Mouse (Mus musculus) limb, embryonic 11.5 days (tissue): Measurements from ENCODE around the gene Napsa. TPM values are rescaled to one million over a fixed set of nuclear protein-coding genes. Genes with fewer than 3 reads are reported as not detected.
A peak's percentile ranks its signal among the peaks of the same experiment; 100 is the strongest.

Source experiments
- ATAC-seq: fragments of 200-750 bp; cut with Nextera tagmentation; 2 replicates; pipeline ENCODE4 v1.8.0; 2017; ENCODE audit warnings: low read depth; ENCODE audit not compliant: insufficient number of reproducible peaks, low FRiP score, low TSS enrichment
- DNase-seq: peaks from one replicate; pipeline ENCODE4 v3.0.0-alpha.2; 2015; ENCODE audit warnings: low spot score
- H3K27ac ChIP-seq: fragments of 300-500 bp; sonication (generic); replicated peaks from 2 replicates; pipeline ENCODE4 v1.5.1; 2014; ENCODE audit warnings: low read depth, mild to moderate bottlenecking, low read length
- H3K27me3 ChIP-seq: fragments of 300-500 bp; sonication (generic); 2 replicates; pipeline ENCODE4 v1.6.1; 2014; ENCODE audit warnings: mild to moderate bottlenecking, low read length, mixed read lengths; ENCODE audit not compliant: control insufficient read depth, insufficient read depth
- H3K36me3 ChIP-seq: fragments of 300-500 bp; sonication (generic); 2 replicates; pipeline ENCODE4 v1.6.1; 2014; ENCODE audit warnings: mild to moderate bottlenecking, low read length, moderate library complexity, mixed read lengths; ENCODE audit not compliant: control insufficient read depth, insufficient read depth
- H3K4me1 ChIP-seq: fragments of 300-500 bp; sonication (generic); 2 replicates; pipeline ENCODE4 v1.6.1; 2014; ENCODE audit warnings: low read length, mixed read lengths; ENCODE audit not compliant: control insufficient read depth, insufficient read depth
- H3K4me2 ChIP-seq: fragments of 300-500 bp; sonication (generic); 2 replicates; pipeline ENCODE4 v1.6.1; 2014; ENCODE audit warnings: low read depth, mild to moderate bottlenecking, moderate library complexity; ENCODE audit not compliant: severe bottlenecking
- H3K4me3 ChIP-seq: fragments of 300-500 bp; sonication (generic); 2 replicates; pipeline ENCODE4 v1.5.1; 2014; ENCODE audit warnings: low read depth, low read length
- H3K9ac ChIP-seq: fragments of 300-500 bp; sonication (generic); 2 replicates; pipeline ENCODE4 v1.6.1; 2014; ENCODE audit warnings: mild to moderate bottlenecking, low read length
- H3K9me3 ChIP-seq: fragments of 300-500 bp; sonication (generic); 2 replicates; pipeline ENCODE4 v1.6.1; 2016; ENCODE audit warnings: low read length; ENCODE audit not compliant: control insufficient read depth
- WGBS: fragments of 180-500 bp; shearing (Covaris S2); extraction: QIAGEN DNeasy Blood & Tissue Kit; methylation state at CpG from one replicate; pipeline ENCODE4 v1.1.7; 2014; 5-methylcytosine and 5-hydroxymethylcytosine counted together
- polyA plus RNA-seq: library from polyadenylated mRNA; unstranded; fragments of >200 nt; fragmentation: Nextera tagmentation; extraction: Ambion mirVana; gene quantifications from 2 replicates; pipeline ENCODE4 v1.2.1, GENCODE M21; 2014

Napsa gene
- polyA plus RNA-seq, 1 experiment from 2014 or later = 0.61 TPM

DNA sequence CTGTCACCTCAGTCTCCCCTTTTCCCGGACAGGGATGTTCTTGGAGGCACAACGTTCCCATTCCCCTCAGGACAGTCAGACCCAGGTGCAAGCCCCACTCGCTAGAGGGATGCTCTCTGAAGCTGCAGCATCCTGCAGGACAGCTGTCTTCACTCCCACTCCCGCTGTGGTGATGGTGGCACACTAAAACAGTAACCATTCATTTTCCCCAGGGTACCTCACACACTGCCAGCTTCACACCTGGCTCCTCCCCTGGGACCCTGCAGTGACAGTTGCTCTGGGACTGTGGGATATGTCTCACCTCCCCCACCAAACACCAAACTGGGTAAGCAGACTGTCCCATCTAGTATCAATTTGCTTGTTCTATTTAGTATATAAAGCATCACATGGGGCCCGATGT lies 24.5 kb upstream of the Napsa start:
- H3K4me3 ChIP-seq = peak overlapping the region; percentile 65
- H3K4me2 ChIP-seq = peak overlapping the region; percentile 72
- no peak overlapping the region for H3K27ac ChIP-seq
- peaks cover 7% of the 10 kb centered on the region for H3K4me1 ChIP-seq
- H3K9ac ChIP-seq = peak overlapping the region; percentile 77
- ATAC-seq = no peak
- no peak for DNase-seq
- no peaks in the 10 kb centered on the region for H3K27me3 ChIP-seq
- H3K9me3 ChIP-seq = no peaks in the 10 kb centered on the region
- peaks cover 27% of the 10 kb centered on the region for H3K36me3 ChIP-seq
- 22% methylated on average over 5 of the region's 5 CpGs for WGBS

DNA sequence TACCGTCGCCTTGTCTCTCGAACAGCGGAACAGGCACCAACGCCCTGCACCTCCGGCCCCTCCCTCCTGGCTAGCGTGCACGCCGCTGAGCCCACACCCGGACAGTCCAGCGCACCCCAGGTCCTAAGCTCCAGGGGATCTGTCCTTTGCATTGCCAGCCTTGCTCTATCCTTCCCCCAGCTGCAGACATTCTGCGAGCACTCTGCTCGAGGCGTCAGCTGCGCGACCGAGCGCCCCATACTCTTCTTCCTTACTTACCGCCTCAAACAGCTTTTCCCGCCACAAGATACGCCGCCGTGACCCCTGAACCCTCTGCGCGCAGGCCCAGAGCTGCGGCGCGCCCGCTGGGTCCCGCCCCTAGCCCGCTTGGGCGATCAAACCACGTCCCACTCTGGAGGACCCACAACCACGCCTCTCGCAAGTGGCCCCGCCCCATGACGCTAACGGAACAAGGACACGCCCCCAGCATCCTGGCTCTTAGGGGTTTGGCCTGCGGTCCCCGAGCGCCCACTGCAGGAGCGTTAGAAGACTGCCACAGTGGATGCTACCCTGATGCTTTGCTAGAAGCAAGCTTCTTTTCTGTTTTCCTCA lies 23.6 kb upstream of the Napsa start, which contains the start of gene Pold1:
Pold1 (minus strand) TSS at position 353 of the 591 bp plus-strand sequence.
- under 1% methylated on average over 43 of the region's 43 CpGs for WGBS
- Histone ChIP-seq H3K27ac (no peak within 1 kb of the TSS; the same call in 1 of the 2 replicates), H3K36me3 (peaks cover 21% of the 10 kb centered on the region), H3K4me1 (peaks cover 10% of the 10 kb centered on the region), H3K9ac (peak within 1 kb of the TSS; percentile 77), H3K9me3 (no peaks in the 10 kb centered on the region), H3K4me2 (peak within 1 kb of the TSS; percentile 72), H3K27me3 (no peaks in the 10 kb centered on the region), H3K4me3 (peak within 1 kb of the TSS; percentile 65)
- peak; percentile 92 for ATAC-seq
- DNase-seq = peak; percentile 100

DNA sequence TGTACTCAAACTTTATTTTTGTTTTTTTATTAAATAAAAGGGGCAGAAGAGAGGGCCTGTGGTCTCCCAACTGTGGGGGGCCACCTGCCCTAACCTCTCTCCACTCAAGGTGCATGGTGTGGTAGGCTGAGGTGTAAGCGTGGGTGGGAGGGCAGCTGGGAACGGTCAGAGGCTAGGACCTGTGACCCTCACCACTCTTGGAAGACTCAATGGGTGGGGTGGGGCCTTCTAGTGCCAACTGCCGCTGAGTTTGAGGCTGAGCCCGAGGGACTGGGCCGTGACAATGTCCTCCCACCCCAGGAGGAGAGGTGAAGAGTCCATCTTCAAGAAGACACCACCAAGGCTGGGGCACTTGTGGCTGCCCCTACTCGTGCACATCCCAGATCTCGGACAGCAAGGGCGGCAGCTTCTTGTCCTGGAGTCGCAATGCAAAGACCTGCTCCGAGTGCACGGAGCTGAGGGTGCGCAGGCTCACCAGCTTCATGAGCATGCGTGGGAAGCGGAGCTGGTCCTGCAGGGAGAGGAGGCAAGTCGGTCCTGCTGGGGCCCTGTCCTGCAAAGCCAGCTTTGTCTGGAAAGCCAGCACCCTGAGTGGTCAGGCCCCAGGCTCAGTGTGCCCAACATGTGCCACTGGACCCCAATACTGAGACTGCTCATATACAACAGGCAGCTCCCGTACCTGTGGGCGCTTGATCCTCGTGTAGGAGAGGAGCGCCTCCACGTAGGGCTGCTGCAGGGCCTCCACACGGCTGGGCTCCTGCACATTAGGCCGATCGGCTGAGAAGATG lies 22.4 kb upstream of the Napsa start:
- no peak overlapping the region for H3K27ac ChIP-seq
- H3K9me3 ChIP-seq = no peaks in the 10 kb centered on the region
- H3K4me1 ChIP-seq = peaks cover 10% of the 10 kb centered on the region
- H3K27me3 ChIP-seq = no peaks in the 10 kb centered on the region
- WGBS = 90% methylated on average over 23 of the region's 23 CpGs
- DNase-seq (no peak), ATAC-seq (no peak)
- H3K36me3 ChIP-seq = peaks cover 21% of the 10 kb centered on the region
- H3K9ac ChIP-seq = no peak overlapping the region
- H3K4me2 ChIP-seq = no peak overlapping the region
- no peak overlapping the region for H3K4me3 ChIP-seq

DNA sequence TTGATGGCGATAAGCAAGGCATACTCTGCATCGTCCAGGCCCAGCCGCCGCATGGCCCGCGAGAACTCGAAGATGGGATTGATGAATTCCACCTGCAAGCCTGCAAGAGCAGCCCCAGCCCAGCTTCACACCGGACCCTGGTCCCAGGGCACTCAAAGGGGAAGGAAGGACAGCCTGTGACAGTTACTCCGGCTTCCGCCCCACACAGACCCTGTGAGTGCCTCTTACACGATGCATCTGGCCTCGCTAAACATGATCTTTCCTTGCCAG lies 21.8 kb upstream of the Napsa start:
- H3K9me3 ChIP-seq = no peaks in the 10 kb centered on the region
- ATAC-seq (no peak), DNase-seq (no peak)
- WGBS = 94% methylated on average over 12 of the region's 12 CpGs
- no peak overlapping the region for H3K27ac ChIP-seq
- peaks cover 21% of the 10 kb centered on the region for H3K36me3 ChIP-seq
- H3K4me2 ChIP-seq = no peak overlapping the region
- H3K4me3 ChIP-seq = no peak overlapping the region
- no peaks in the 10 kb centered on the region for H3K27me3 ChIP-seq
- H3K9ac ChIP-seq = no peak overlapping the region
- H3K4me1 ChIP-seq = peaks cover 10% of the 10 kb centered on the region

DNA sequence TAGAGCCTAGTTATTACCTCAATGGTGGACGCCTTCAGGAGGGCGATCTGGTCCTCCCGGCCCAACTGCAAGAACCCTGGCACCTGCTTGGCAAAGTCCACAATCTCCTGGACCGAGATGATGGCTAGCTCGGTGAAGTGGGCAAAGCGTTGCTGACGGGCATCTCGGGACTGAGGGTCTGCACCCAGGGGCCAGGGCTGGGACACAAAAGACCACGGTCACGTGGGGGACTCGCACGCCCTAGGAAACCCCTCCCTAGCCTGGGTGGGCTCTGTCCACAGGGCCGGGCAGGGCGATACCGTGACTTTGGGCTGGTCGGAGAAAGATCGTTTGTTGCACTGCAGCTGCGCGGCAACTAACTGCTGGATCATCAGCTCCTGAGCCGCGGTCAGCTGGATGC lies 20.9 kb upstream of the Napsa start:
- Histone ChIP-seq H3K9me3 (no peaks in the 10 kb centered on the region), H3K27me3 (no peaks in the 10 kb centered on the region), H3K4me2 (no peak overlapping the region), H3K4me3 (no peak overlapping the region), H3K4me1 (peaks cover 10% of the 10 kb centered on the region), H3K9ac (no peak overlapping the region), H3K27ac (no peak overlapping the region), H3K36me3 (peaks cover 21% of the 10 kb centered on the region)
- no peak for ATAC-seq
- 91% methylated on average over 21 of the region's 21 CpGs for WGBS
- DNase-seq = no peak

DNA sequence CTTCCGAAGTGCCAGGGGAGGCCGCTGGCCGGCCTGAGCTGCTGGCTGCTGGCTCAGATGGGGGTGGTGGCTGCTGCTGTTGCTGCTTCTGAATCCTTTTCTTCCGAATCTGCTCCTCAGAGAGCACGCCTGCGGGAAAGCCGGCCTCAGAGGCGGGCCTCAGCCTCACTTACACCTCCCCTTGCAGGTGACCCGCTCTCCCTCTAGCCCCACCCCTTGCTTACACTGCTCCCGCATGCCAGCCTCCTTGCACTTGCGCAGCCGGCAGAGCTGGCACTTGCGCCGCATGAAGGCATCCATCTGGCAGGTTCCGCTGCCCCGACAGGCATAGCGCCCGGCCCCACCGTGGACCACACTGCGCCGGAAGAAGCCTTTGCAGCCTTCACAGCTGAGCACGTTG lies 20.4 kb upstream of the Napsa start:
- WGBS = 78% methylated on average over 21 of the region's 22 CpGs
- no peak overlapping the region for H3K9ac ChIP-seq
- H3K4me2 ChIP-seq = no peak overlapping the region
- no peaks in the 10 kb centered on the region for H3K27me3 ChIP-seq
- no peak overlapping the region for H3K27ac ChIP-seq
- peaks cover 21% of the 10 kb centered on the region for H3K36me3 ChIP-seq
- H3K4me1 ChIP-seq = peaks cover 10% of the 10 kb centered on the region
- DNase-seq (no peak), ATAC-seq (no peak)
- no peaks in the 10 kb centered on the region for H3K9me3 ChIP-seq
- H3K4me3 ChIP-seq = no peak overlapping the region

DNA sequence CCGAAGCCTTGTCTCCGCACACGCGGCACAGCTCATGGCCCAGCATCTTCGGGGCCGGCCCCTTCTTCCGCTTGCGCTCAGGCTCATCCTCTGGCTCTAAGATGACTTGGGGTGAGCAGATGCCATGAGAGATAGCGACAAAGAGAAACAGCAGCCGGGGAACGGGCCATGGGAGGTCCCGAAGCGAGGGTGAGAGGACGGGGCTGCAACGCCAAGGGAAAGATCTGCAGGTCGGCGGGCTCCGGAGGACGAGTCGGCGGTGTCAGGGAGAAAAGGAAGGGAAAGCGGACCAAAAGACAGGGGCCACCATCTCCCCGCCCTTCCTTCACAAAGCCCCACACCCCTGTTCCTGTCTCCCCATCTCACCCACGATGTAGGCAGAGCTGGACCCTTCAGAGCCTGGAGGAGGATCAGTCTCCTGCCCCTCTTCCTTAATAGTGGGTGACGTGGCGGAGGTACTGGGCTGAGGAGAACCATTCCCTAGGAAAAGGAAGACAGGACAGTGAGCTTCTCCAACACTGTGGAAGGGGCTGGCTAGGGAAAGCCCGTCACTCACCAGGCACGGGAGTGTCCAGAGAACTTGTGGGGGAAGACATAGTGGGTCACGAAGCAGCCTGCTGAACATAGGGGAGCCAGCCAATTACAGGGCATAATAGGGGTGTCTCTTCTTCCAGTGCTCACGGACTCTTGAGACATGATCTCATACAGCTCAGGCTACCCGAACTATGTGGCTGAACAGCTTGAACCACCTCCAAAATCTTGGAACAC lies 19.9 kb upstream of the Napsa start:
- Histone ChIP-seq H3K27me3 (no peaks in the 10 kb centered on the region), H3K4me3 (peak overlapping the region; percentile 85; the same call in 1 of the 2 replicates), H3K9me3 (no peaks in the 10 kb centered on the region), H3K4me2 (peak overlapping the region; percentile 68; the same call in 1 of the 2 replicates), H3K27ac (no peak overlapping the region), H3K9ac (no peak overlapping the region), H3K4me1 (peaks cover 8% of the 10 kb centered on the region), H3K36me3 (peaks cover 21% of the 10 kb centered on the region)
- DNase-seq (no peak), ATAC-seq (no peak)
- WGBS = 82% methylated on average over 31 of the region's 31 CpGs

DNA sequence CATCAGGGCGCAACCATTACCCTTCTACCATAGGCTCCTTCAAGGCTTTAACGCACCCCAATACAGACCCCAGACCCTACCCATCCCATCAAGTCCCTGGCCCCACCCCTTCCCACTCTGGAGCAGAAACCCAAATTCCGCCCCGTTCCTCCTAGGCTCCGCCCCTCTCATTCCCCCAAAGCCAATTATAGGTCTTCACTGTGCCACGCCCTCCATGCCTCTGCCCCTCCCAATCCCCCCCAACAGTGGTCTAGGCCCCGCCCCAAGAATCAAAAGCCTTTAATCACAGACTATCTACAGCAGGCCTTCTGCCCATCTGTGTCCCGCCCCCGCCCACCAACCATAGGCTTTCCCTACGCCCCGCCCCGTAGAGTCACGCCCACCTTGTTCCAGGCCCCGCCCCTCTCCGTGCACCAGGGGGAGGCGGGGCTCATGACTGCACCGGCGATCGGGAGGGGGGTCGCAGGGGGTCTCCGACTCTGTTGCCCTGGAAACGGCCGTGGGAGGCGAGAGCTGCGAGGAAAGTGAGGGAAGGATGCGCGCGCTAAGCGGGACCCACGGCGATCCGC lies 18.9 kb upstream of the Napsa start:
- 2% methylated on average over 32 of the region's 32 CpGs for WGBS
- H3K27me3 ChIP-seq = no peaks in the 10 kb centered on the region

More for the DNA sequence above, 18.9 kb upstream of the Napsa start:
- peaks cover 3% of the 10 kb centered on the region; the same call in 1 of the 2 replicates for H3K4me1 ChIP-seq
- H3K27ac ChIP-seq = peak overlapping the region; percentile 79
- H3K4me3 ChIP-seq = peak overlapping the region; percentile 85
- peaks cover 21% of the 10 kb centered on the region for H3K36me3 ChIP-seq
- H3K9ac ChIP-seq = peak overlapping the region; percentile 66
- peak; percentile 91 for DNase-seq
- H3K9me3 ChIP-seq = no peaks in the 10 kb centered on the region
- peak; percentile 71 for ATAC-seq
- peak overlapping the region; percentile 68 for H3K4me2 ChIP-seq
